Mouse (Mus musculus): ENCODE data around the gene Ide.

Gene Ide

GRCm38 (mm10) chr19:37265333-37266103 is 72.1 kb downstream of the Ide start:
- DNase-seq (ENCODE audit: low spot score in 2 of 2): peak; percentile 87 to 95

- no peak for DNase-seq (ENCODE audit: low spot score in 2 of 2)
These were observed 73.4 kb downstream of the Ide start for GRCm38 (mm10) chr19:37263943-37264897.

GRCm38 (mm10) chr19:37263566-37263942 is 74.1 kb downstream of the Ide start:
- no peak for DNase-seq (ENCODE audit: low spot score in 2 of 2)

GRCm38 (mm10) chr19:37262389-37262788 is 75.3 kb downstream of the Ide start:
- DNase-seq (ENCODE audit: low spot score in 2 of 2): no peak

- DNase-seq (ENCODE audit: low spot score in 2 of 2): no peak
These were observed 82.3 kb downstream of the Ide start for GRCm38 (mm10) chr19:37255321-37255720.

GRCm38 (mm10) chr19:37252104-37252503 is 85.5 kb downstream of the Ide start:
- DNase-seq (ENCODE audit: low spot score in 2 of 2): no peak

- no peak for DNase-seq (ENCODE audit: low spot score in 2 of 2)
These were observed 89.5 kb downstream of the Ide start for GRCm38 (mm10) chr19:37248199-37248598.

GRCm38 (mm10) chr19:37246859-37247258 is 90.8 kb downstream of the Ide start:
- DNase-seq (ENCODE audit: low spot score in 2 of 2): no peak

- no peak for DNase-seq (ENCODE audit: low spot score in 2 of 2)
These were observed 94.9 kb downstream of the Ide start for GRCm38 (mm10) chr19:37242707-37243106.

- no peak for DNase-seq (ENCODE audit: low spot score in 2 of 2)
These were observed 96.5 kb downstream of the Ide start for GRCm38 (mm10) chr19:37241201-37241600.

GRCm38 (mm10) chr19:37239096-37239495 is 98.6 kb downstream of the Ide start:
- peak; percentile 63 to 80 for DNase-seq (ENCODE audit: low spot score in 2 of 2)

GRCm38 (mm10) chr19:37238651-37239050 is 99.0 kb downstream of the Ide start:
- DNase-seq (ENCODE audit: low spot score in 2 of 2): peak; percentile 33 to 72

- peak; percentile 82 to 83 for DNase-seq (ENCODE audit: low spot score in 2 of 2)
These were observed 99.8 kb downstream of the Ide start for GRCm38 (mm10) chr19:37237712-37238437.

GRCm38 (mm10) chr19:37237306-37237705 is 100.3 kb downstream of the Ide start:
- DNase-seq (ENCODE audit: low spot score in 2 of 2): peak; percentile 65 to 78

GRCm38 (mm10) chr19:37235818-37236217 is 101.8 kb downstream of the Ide start:
- DNase-seq (ENCODE audit: low spot score in 2 of 2): peak; percentile 82 to 89

GRCm38 (mm10) chr19:37233561-37234539 is 103.8 kb downstream of the Ide start:
- DNase-seq (ENCODE audit: low spot score in 2 of 2): peak; percentile 54 to 81

- DNase-seq (ENCODE audit: low spot score in 2 of 2): peak in 1 of 2 experiments; percentile 35
These were observed 105.1 kb downstream of the Ide start for GRCm38 (mm10) chr19:37232598-37232997.

GRCm38 (mm10) chr19:37225197-37225862 is 112.3 kb downstream of the Ide start:
- no peak for DNase-seq (ENCODE audit: low spot score in 2 of 2)

Data from spleen, postnatal 4 days (tissue).